Mouse (Mus musculus) liver, embryonic 11.5 days (tissue): ENCODE data around the gene Slc1a3. TPM values are rescaled to one million over a fixed set of nuclear protein-coding genes. Genes with fewer than 3 reads are reported as not detected.

ENCODE experiments used
- ATAC-seq: fragments of 200-750 bp; cut with Nextera tagmentation; replicated peaks from 2 replicates; pipeline ENCODE4 v1.8.0; 2017; ENCODE audit warnings: moderate number of reproducible peaks, mild to moderate bottlenecking, moderate TSS enrichment, moderate library complexity; ENCODE audit not compliant: low FRiP score
- DNase-seq: peaks from one replicate; pipeline ENCODE4 v3.0.0-alpha.2; 2017; ENCODE audit warnings: low spot score
- H3K27ac ChIP-seq: fragments of 300-500 bp; sonication (generic); 2 replicates; pipeline ENCODE4 v1.5.1; 2014; ENCODE audit warnings: mild to moderate bottlenecking, low read depth, low read length, control low read depth
- H3K27me3 ChIP-seq: fragments of 300-500 bp; sonication (generic); replicated peaks from 2 replicates; pipeline ENCODE4 v1.6.1; 2014; ENCODE audit warnings: low read length, mixed read lengths; ENCODE audit not compliant: control insufficient read depth, insufficient read depth
- H3K36me3 ChIP-seq: fragments of 300-500 bp; sonication (generic); 2 replicates; pipeline ENCODE4 v1.6.1; 2014; ENCODE audit warnings: mild to moderate bottlenecking, low read length, moderate library complexity, mixed read lengths; ENCODE audit not compliant: control insufficient read depth, insufficient read depth
- H3K4me1 ChIP-seq: fragments of 300-500 bp; sonication (generic); replicated peaks from 2 replicates; pipeline ENCODE4 v1.6.1; 2014; ENCODE audit warnings: low read length, mixed read lengths; ENCODE audit not compliant: control insufficient read depth, insufficient read depth
- H3K4me2 ChIP-seq: fragments of 300-500 bp; sonication (generic); 2 replicates; pipeline ENCODE4 v1.6.1; 2014; ENCODE audit warnings: mild to moderate bottlenecking, control low read depth, moderate library complexity
- H3K4me3 ChIP-seq: fragments of 300-500 bp; sonication (generic); 2 replicates; pipeline ENCODE4 v1.5.1; 2014; ENCODE audit warnings: low read depth, low read length, control low read depth
- H3K9ac ChIP-seq: fragments of 300-500 bp; sonication (generic); 2 replicates; pipeline ENCODE4 v1.6.1; 2014; ENCODE audit warnings: low read depth, low read length, control low read depth
- H3K9me3 ChIP-seq: fragments of 300-500 bp; sonication (generic); 2 replicates; pipeline ENCODE4 v1.6.1; 2016; ENCODE audit warnings: low read length, inconsistent platforms, mixed read lengths; ENCODE audit not compliant: control insufficient read depth
- WGBS: fragments of 180-500 bp; shearing (Covaris S2); extraction: QIAGEN DNeasy Blood & Tissue Kit; methylation state at CpG from one replicate; pipeline ENCODE4 v1.1.7; 2014; 5-methylcytosine and 5-hydroxymethylcytosine counted together
- polyA plus RNA-seq: library from polyadenylated mRNA; unstranded; fragments of >200 nt; fragmentation: Nextera tagmentation; extraction: Ambion mirVana; gene quantifications from 2 replicates; pipeline ENCODE4 v1.2.1, GENCODE M21; 2014

Gene Slc1a3
- polyA plus RNA-seq, 1 experiment from 2014 or later, result 9.0 TPM

DNA sequence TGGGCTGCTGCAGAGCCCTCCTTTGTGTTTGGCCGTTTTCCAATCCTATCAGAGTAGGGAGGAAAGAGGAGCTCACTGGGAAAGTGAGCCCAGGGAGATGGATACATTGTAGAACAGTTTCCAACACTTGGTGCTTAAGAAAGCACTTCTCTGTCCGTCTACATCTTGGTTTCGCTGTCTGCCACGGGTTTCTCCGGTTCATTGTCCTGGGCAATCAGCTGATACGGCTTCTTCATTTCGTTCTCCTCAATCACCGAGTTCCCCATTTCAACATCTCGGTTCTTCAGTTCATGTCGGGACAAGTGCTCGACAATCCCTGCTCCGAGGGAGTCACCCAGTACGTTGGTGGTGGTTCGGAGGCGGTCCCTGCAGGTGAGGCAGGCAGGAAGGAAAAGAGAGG is 74.6 kb downstream of the Slc1a3 start:
- H3K4me1 ChIP-seq, result no peaks in the 10 kb centered on the region
- WGBS, result 91% methylated on average over 15 of the region's 15 CpGs
- ATAC-seq, result no peak
- no peak overlapping the region for H3K9ac ChIP-seq
- no peak overlapping the region for H3K27ac ChIP-seq
- no peaks in the 10 kb centered on the region for H3K27me3 ChIP-seq
- no peak overlapping the region for H3K4me2 ChIP-seq
- no peaks in the 10 kb centered on the region for H3K36me3 ChIP-seq
- no peaks in the 10 kb centered on the region for H3K9me3 ChIP-seq
- no peak for DNase-seq
- no peak overlapping the region for H3K4me3 ChIP-seq

- Histone ChIP-seq H3K27ac (no peak overlapping the region), H3K4me2 (no peak overlapping the region), H3K9me3 (no peaks in the 10 kb centered on the region), H3K36me3 (no peaks in the 10 kb centered on the region), H3K4me3 (no peak overlapping the region), H3K4me1 (no peaks in the 10 kb centered on the region), H3K9ac (no peak overlapping the region), H3K27me3 (peaks cover 5% of the 10 kb centered on the region; the same call in 1 of the 2 replicates)
- ATAC-seq (no peak), DNase-seq (no peak)
- 48% methylated on average over 4 of the region's 4 CpGs for WGBS
Measured at GRCm38 (mm10) chr15:8634807-8635206, 75.8 kb downstream of the Slc1a3 start.

- ATAC-seq (no peak), DNase-seq (no peak)
- WGBS, result 71% methylated on average over 3 of the region's 3 CpGs
- Histone ChIP-seq H3K27ac (no peak overlapping the region), H3K4me2 (no peak overlapping the region), H3K4me1 (no peaks in the 10 kb centered on the region), H3K9me3 (no peaks in the 10 kb centered on the region), H3K27me3 (peaks cover 5% of the 10 kb centered on the region; the same call in 1 of the 2 replicates), H3K36me3 (no peaks in the 10 kb centered on the region), H3K4me3 (no peak overlapping the region), H3K9ac (no peak overlapping the region)
Measured at GRCm38 (mm10) chr15:8634355-8634754, 76.2 kb downstream of the Slc1a3 start.

- Histone ChIP-seq H3K9ac (no peak overlapping the region), H3K27me3 (peaks cover 5% of the 10 kb centered on the region; the same call in 1 of the 2 replicates), H3K4me3 (no peak overlapping the region), H3K4me1 (no peaks in the 10 kb centered on the region), H3K9me3 (no peaks in the 10 kb centered on the region), H3K36me3 (no peaks in the 10 kb centered on the region), H3K27ac (no peak overlapping the region), H3K4me2 (no peak overlapping the region)
- no peak for ATAC-seq
- DNase-seq, result no peak
- 56% methylated on average over 6 of the region's 6 CpGs for WGBS
Measured at GRCm38 (mm10) chr15:8633375-8633774, 77.2 kb downstream of the Slc1a3 start.

GRCm38 (mm10) chr15:8632361-8632760 is 78.2 kb downstream of the Slc1a3 start:
- peaks cover 4% of the 10 kb centered on the region; the same call in 1 of the 2 replicates for H3K4me1 ChIP-seq
- ATAC-seq (no peak), DNase-seq (no peak)
- H3K27ac ChIP-seq, result no peak overlapping the region
- H3K9me3 ChIP-seq, result no peaks in the 10 kb centered on the region
- no peaks in the 10 kb centered on the region for H3K36me3 ChIP-seq
- 67% methylated on average over 10 of the region's 10 CpGs for WGBS
- H3K27me3 ChIP-seq, result peaks cover 5% of the 10 kb centered on the region; the same call in 1 of the 2 replicates
- H3K9ac ChIP-seq, result no peak overlapping the region
- no peak overlapping the region for H3K4me3 ChIP-seq
- no peak overlapping the region for H3K4me2 ChIP-seq

- Histone ChIP-seq H3K4me3 (peak overlapping the region; percentile 40), H3K4me1 (peaks cover 4% of the 10 kb centered on the region; the same call in 1 of the 2 replicates), H3K27me3 (peaks cover 5% of the 10 kb centered on the region; the same call in 1 of the 2 replicates), H3K27ac (no peak overlapping the region), H3K4me2 (peak overlapping the region; percentile 72), H3K36me3 (no peaks in the 10 kb centered on the region), H3K9me3 (no peaks in the 10 kb centered on the region), H3K9ac (no peak overlapping the region)
- peak; percentile 74 for DNase-seq
- WGBS, result 1% methylated on average over 13 of the region's 13 CpGs
- ATAC-seq, result peak; percentile 78
Measured at GRCm38 (mm10) chr15:8629317-8629831, 81.2 kb downstream of the Slc1a3 start.

DNA sequence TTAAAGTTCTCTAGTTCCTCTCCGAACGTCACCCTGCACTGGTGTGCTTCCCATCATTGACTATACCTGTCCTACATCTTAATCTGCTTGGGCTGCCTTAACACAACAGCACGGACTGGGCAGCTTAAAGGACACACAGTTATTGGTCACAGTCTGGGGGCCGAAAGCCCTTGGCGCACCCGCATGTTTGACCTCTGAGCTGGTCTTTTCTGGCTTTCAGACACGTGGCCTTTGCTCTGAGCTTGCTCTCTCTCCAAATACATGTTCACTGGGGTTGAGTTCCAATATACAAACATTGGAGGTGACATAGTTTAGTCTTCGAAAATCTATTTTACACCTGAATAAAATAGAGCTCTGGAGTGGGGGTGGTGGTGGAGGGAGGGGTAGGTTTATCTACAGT is 82.4 kb downstream of the Slc1a3 start:
- H3K4me1 ChIP-seq, result peaks cover 4% of the 10 kb centered on the region; the same call in 1 of the 2 replicates
- H3K27ac ChIP-seq, result no peak overlapping the region
- no peak overlapping the region for H3K4me3 ChIP-seq
- WGBS, result 70% methylated on average over 8 of the region's 8 CpGs
- peak overlapping the region; percentile 83; the same call in 1 of the 2 replicates for H3K4me2 ChIP-seq
- H3K36me3 ChIP-seq, result no peaks in the 10 kb centered on the region
- no peak for ATAC-seq
- peaks cover 5% of the 10 kb centered on the region; the same call in 1 of the 2 replicates for H3K27me3 ChIP-seq
- H3K9me3 ChIP-seq, result no peaks in the 10 kb centered on the region
- H3K9ac ChIP-seq, result no peak overlapping the region
- no peak for DNase-seq

DNA sequence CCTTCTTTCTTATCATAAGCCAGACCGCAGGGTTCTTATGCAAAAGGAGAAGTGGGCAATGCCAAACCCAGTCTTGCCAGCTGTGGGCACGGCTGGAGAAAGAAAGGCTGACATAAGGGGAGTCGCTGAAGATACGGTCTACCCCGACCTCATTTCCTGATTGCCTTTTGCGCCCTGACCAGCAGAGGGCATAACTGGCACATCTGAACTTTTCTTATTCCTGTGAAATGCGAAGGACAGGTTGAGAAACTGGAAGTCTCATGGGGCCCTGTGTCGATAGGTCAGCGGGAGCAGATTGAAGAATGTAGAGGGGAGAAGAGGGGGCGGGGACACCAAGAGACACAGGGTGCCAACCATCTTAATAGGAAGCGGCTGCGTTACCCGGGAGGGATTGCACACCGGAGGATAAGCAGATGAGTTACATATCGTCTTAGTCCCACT is 83.4 kb downstream of the Slc1a3 start:
- Histone ChIP-seq H3K9ac (0 out of 2 replicates have a peak overlapping the region, but pooled peaks have one; percentile 10), H3K4me3 (peak overlapping the region; percentile 47), H3K27ac (no peak overlapping the region), H3K27me3 (peaks cover 5% of the 10 kb centered on the region; the same call in 1 of the 2 replicates), H3K36me3 (no peaks in the 10 kb centered on the region), H3K4me1 (peaks cover 4% of the 10 kb centered on the region; the same call in 1 of the 2 replicates), H3K4me2 (peak overlapping the region; percentile 83), H3K9me3 (no peaks in the 10 kb centered on the region)
- ATAC-seq (0 out of 2 replicates have a peak, but pooled peaks have one; percentile 33), DNase-seq (peak; percentile 63)
- 2% methylated on average over 15 of the region's 15 CpGs for WGBS

GRCm38 (mm10) chr15:8625370-8625769 is 85.2 kb downstream of the Slc1a3 start:
- ATAC-seq (no peak), DNase-seq (no peak)
- Histone ChIP-seq H3K27ac (no peak overlapping the region), H3K36me3 (no peaks in the 10 kb centered on the region), H3K9ac (no peak overlapping the region), H3K27me3 (peaks cover under 1% of the 10 kb centered on the region; the same call in 1 of the 2 replicates), H3K4me1 (peaks cover 4% of the 10 kb centered on the region; the same call in 1 of the 2 replicates), H3K4me2 (no peak overlapping the region), H3K9me3 (no peaks in the 10 kb centered on the region), H3K4me3 (no peak overlapping the region)
- 40% methylated on average over 7 of the region's 7 CpGs for WGBS
